Mouse (Mus musculus) MEL (cell line): ENCODE results near the gene Creb3. TPM values are rescaled to one million over a fixed set of nuclear protein-coding genes. Genes with fewer than 3 reads are reported as not detected.

Experiments used
- DNase-seq: peaks from one replicate; pipeline ENCODE4 v3.0.0; 2011; ENCODE audit warnings: low read depth, low spot score
- H3K27ac ChIP-seq: 2 replicates; pipeline ENCODE4 v1.5.1; 2012; ENCODE audit warnings: low read depth, mild to moderate bottlenecking, control low read depth, low read length, moderate library complexity; ENCODE audit not compliant: control insufficient read depth
- H3K27me3 ChIP-seq, 2 experiments: fragments of 150-350 bp in 1 of 2; sonication (generic) in 1 of 2; 2 replicates each; pipeline ENCODE4 v1.6.1; 2012; ENCODE audit warnings: low read length in 2 of 2, mild to moderate bottlenecking in 2 of 2, improper control_type of control experiment in 1 of 2, moderate library complexity in 1 of 2; ENCODE audit not compliant: insufficient read depth in 2 of 2, control insufficient read depth in 1 of 2
- H3K36me3 ChIP-seq, 2 experiments: 2 replicates each; pipeline ENCODE4 v1.6.1; 2012 to 2014; ENCODE audit warnings: low read length in 2 of 2, improper control_type of control experiment in 1 of 2, inconsistent platforms in 1 of 2, mild to moderate bottlenecking in 1 of 2; ENCODE audit not compliant: insufficient read depth in 2 of 2, control insufficient read depth in 1 of 2
- H3K4me1 ChIP-seq, 2 experiments: fragments of 150-350 bp in 1 of 2; sonication (generic) in 1 of 2; 2 replicates each; pipeline ENCODE4 v1.6.1; 2012; ENCODE audit warnings: low read length in 2 of 2, improper control_type of control experiment in 1 of 2, mild to moderate bottlenecking in 1 of 2; ENCODE audit not compliant: insufficient read depth in 2 of 2, control insufficient read depth in 1 of 2
- H3K4me3 ChIP-seq, 2 experiments: fragments of 150-350 bp in 1 of 2; sonication (generic) in 1 of 2; 2 replicates each; pipeline ENCODE4 v1.5.1; 2012; ENCODE audit warnings: low read depth in 2 of 2, low read length in 2 of 2, mild to moderate bottlenecking in 2 of 2, moderate library complexity in 2 of 2, control low read depth in 1 of 2, improper control_type of control experiment in 1 of 2; ENCODE audit not compliant: control insufficient read depth in 1 of 2, insufficient read depth in 1 of 2
- H3K79me2 ChIP-seq: 2 replicates; pipeline ENCODE4 v1.6.1; 2012; ENCODE audit warnings: mild to moderate bottlenecking, low read length, moderate library complexity; ENCODE audit not compliant: control insufficient read depth, poor library complexity, insufficient read depth
- H3K9ac ChIP-seq: 2 replicates; pipeline ENCODE4 v1.6.1; 2012; ENCODE audit warnings: low read depth, mild to moderate bottlenecking, control low read depth, low read length, moderate library complexity; ENCODE audit not compliant: control insufficient read depth, poor library complexity, severe bottlenecking
- H3K9me3 ChIP-seq: fragments of 150-350 bp; sonication (generic); replicated peaks from 2 replicates; pipeline ENCODE4 v1.6.1; 2012; ENCODE audit warnings: mild to moderate bottlenecking, low read length, improper control_type of control experiment, moderate library complexity; ENCODE audit not compliant: insufficient read depth
- CHD1 ChIP-seq: IDR thresholded peaks from 2 replicates; pipeline ENCODE4 v1.6.1; 2012; ENCODE audit warnings: low read depth, mild to moderate bottlenecking, inconsistent platforms, low read length, improper control_type of control experiment
- CHD2 ChIP-seq: IDR thresholded peaks from 2 replicates; pipeline ENCODE4 v1.6.1; 2011; ENCODE audit warnings: low read length, improper control_type of control experiment
- CTCF ChIP-seq, 3 experiments: IDR thresholded peaks in 2 of 3; conservative IDR thresholded peaks in 1 of 3; 2 replicates each; pipeline ENCODE4 v1.5.1; 2011 to 2012; ENCODE audit warnings: low read length in 3 of 3, low read depth in 2 of 3, mild to moderate bottlenecking in 2 of 3, improper control_type of control experiment in 1 of 3, inconsistent platforms in 1 of 3, mixed read lengths in 1 of 3, moderate library complexity in 1 of 3; ENCODE audit not compliant: control insufficient read depth in 1 of 3, insufficient read depth in 1 of 3, poor library complexity in 1 of 3, severe bottlenecking in 1 of 3
- E2F4 ChIP-seq: IDR thresholded peaks from 2 replicates; pipeline ENCODE4 v1.6.1; 2011; ENCODE audit warnings: low read depth, low read length, improper control_type of control experiment, borderline replicate concordance
- ETS1 ChIP-seq: IDR thresholded peaks from 2 replicates; pipeline ENCODE4 v1.6.1; 2012; ENCODE audit warnings: low read depth, mild to moderate bottlenecking, inconsistent platforms, low read length, improper control_type of control experiment, moderate library complexity
- HCFC1 ChIP-seq: IDR thresholded peaks from 2 replicates; pipeline ENCODE4 v1.6.1; 2012; ENCODE audit warnings: low read depth, mild to moderate bottlenecking, inconsistent platforms, low read length, improper control_type of control experiment, moderate library complexity
- MEF2A ChIP-seq: IDR thresholded peaks from 2 replicates; pipeline ENCODE4 v1.6.1; 2014; ENCODE audit warnings: low read depth, mild to moderate bottlenecking, inconsistent platforms, low read length, improper control_type of control experiment; ENCODE audit not compliant: poor library complexity, insufficient replicate concordance, severe bottlenecking; ENCODE audit errors: extremely low read depth
- MXI1 ChIP-seq: IDR thresholded peaks from 2 replicates; pipeline ENCODE4 v1.6.1; 2011; ENCODE audit warnings: mild to moderate bottlenecking, low read depth, low read length, improper control_type of control experiment
- NELFE ChIP-seq: IDR thresholded peaks from 2 replicates; pipeline ENCODE4 v1.6.1; 2011; ENCODE audit warnings: low read depth, low read length, improper control_type of control experiment
- NRF1 ChIP-seq: IDR thresholded peaks from 2 replicates; pipeline ENCODE4 v1.6.1; 2014; ENCODE audit warnings: low read depth, mild to moderate bottlenecking, inconsistent platforms, low read length, improper control_type of control experiment, moderate library complexity; ENCODE audit not compliant: poor library complexity, insufficient read depth, severe bottlenecking
- POLR2A ChIP-seq, 2 experiments: IDR thresholded peaks; 2 replicates each; pipeline ENCODE4 v1.6.1; 2011 to 2012; ENCODE audit warnings: low read length in 2 of 2, mild to moderate bottlenecking in 2 of 2, control low read depth in 1 of 2, improper control_type of control experiment in 1 of 2, low read depth in 1 of 2, moderate library complexity in 1 of 2; ENCODE audit not compliant: control insufficient read depth in 1 of 2, insufficient read depth in 1 of 2, poor library complexity in 1 of 2
- RAD21 ChIP-seq: IDR thresholded peaks from 2 replicates; pipeline ENCODE4 v1.6.1; 2011; ENCODE audit warnings: mild to moderate bottlenecking, low read depth, low read length, improper control_type of control experiment
- RCOR1 ChIP-seq: IDR thresholded peaks from 2 replicates; pipeline ENCODE4 v1.6.1; 2012; ENCODE audit warnings: low read depth, mild to moderate bottlenecking, inconsistent platforms, low read length, improper control_type of control experiment
- TBP ChIP-seq: IDR thresholded peaks from 2 replicates; pipeline ENCODE4 v1.8.0; 2011; ENCODE audit warnings: low read depth, low read length, improper control_type of control experiment
- TCF12 ChIP-seq: IDR thresholded peaks from 2 replicates; pipeline ENCODE4 v1.6.1; 2014; ENCODE audit warnings: low read depth, mild to moderate bottlenecking, inconsistent platforms, low read length, improper control_type of control experiment, moderate library complexity
- UBTF ChIP-seq: IDR thresholded peaks from 2 replicates; pipeline ENCODE4 v1.6.1; 2012; ENCODE audit warnings: low read depth, mild to moderate bottlenecking, inconsistent platforms, low read length, improper control_type of control experiment, moderate library complexity, borderline replicate concordance; ENCODE audit not compliant: insufficient read depth
- USF1 ChIP-seq: IDR thresholded peaks from 2 replicates; pipeline ENCODE4 v1.6.1; 2014; ENCODE audit warnings: low read depth, mild to moderate bottlenecking, inconsistent platforms, low read length, improper control_type of control experiment, moderate library complexity
- USF2 ChIP-seq, 2 experiments: IDR thresholded peaks; 2 replicates each; pipeline ENCODE4 v1.6.1; 2011 to 2012; ENCODE audit warnings: improper control_type of control experiment in 2 of 2, low read length in 2 of 2, borderline replicate concordance in 1 of 2, inconsistent platforms in 1 of 2, low read depth in 1 of 2, mild to moderate bottlenecking in 1 of 2; ENCODE audit not compliant: insufficient read depth in 1 of 2
- ZC3H11A ChIP-seq: IDR thresholded peaks from 2 replicates; pipeline ENCODE4 v1.6.1; 2012; ENCODE audit warnings: low read depth, mild to moderate bottlenecking, inconsistent platforms, low read length, improper control_type of control experiment
- ZNF384 ChIP-seq: IDR thresholded peaks from 2 replicates; pipeline ENCODE4 v1.6.1; 2012; ENCODE audit warnings: low read depth, mild to moderate bottlenecking, inconsistent platforms, low read length, improper control_type of control experiment
- polyA plus RNA-seq, 2 experiments: library from polyadenylated mRNA; stranded (reverse) in 1 of 2; unstranded in 1 of 2; fragments of >175 nt in 1 of 2; fragments of >200 nt in 1 of 2; gene quantifications; 2 replicates each; pipeline versions ENCODE4 v1.2.1 to v1.2.4; 2012; ENCODE audit warnings: low replicate concordance in 2 of 2, low read depth in 1 of 2; ENCODE audit not compliant: insufficient read length in 2 of 2, insufficient read depth in 1 of 2, missing spikeins in 1 of 2
- total RNA-seq: library from RNA; depleted of rRNA; stranded (reverse); fragments of 300-350 nt; gene quantifications from 2 replicates; pipeline ENCODE4 v1.2.3, GENCODE M21; 2012

Gene Creb3
- total and polyA plus RNA-seq, 3 experiments, result 17.1 to 21.3 TPM; not detected in 1

DNA sequence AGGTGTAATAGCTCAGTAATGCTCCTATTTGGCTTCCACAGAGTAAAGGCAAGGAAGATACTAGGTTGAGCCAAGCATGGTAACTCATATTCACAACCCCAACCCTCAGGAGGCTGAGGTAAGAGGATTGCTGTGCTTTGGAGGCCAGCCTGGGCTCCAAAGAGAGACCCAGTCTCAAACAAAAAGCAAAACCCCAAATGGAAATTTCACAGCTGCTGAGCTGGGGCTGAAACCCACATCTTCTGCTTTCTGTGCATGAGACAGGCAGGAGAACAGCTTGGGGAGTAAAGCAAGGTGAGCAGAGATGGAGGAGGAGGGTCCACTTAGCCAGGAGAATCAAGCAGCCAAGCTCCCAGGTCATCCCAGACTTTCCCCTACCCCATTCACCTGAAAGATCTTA is 8.2 kb upstream of the Creb3 start:
- Histone ChIP-seq H3K9ac (no peak overlapping the region), H3K27ac (no peak overlapping the region), H3K4me1 (peaks cover 10 to 25% of the 10 kb centered on the region in 2 experiments), H3K79me2 (peaks cover 21% of the 10 kb centered on the region), H3K4me3 (no peak overlapping the region)
- no peak for DNase-seq
- TF ChIP-seq TCF12 (no peak), MEF2A (no peak), POLR2A (IDR thresholded peaks at IDR 0.05; ENCODE audit: control insufficient read depth in 1 of 2, insufficient read depth in 1 of 2, low read depth in 1 of 2, low read length in 2 of 2, poor library complexity in 1 of 2) (no peak), ZC3H11A (no peak), RCOR1 (no peak), ETS1 (no peak), USF1 (no peak), ZNF384 (no peak), CHD1 (no peak), E2F4 (no peak), RAD21 (no peak), HCFC1 (no peak), CTCF (IDR thresholded peaks at IDR 0.05 in 2 of 3, conservative IDR thresholded peaks at IDR 0.05 in 1 of 3; ENCODE audit: control insufficient read depth in 1 of 3, insufficient read depth in 1 of 3, low read depth in 2 of 3, low read length in 3 of 3, poor library complexity in 1 of 3, severe bottlenecking in 1 of 3) (no peak), CHD2 (no peak), NELFE (no peak), NRF1 (no peak), UBTF (no peak), TBP (no peak)
- TF ChIP-seq, all 39 proteins: peak for 0
- Histone ChIP-seq H3K9me3 (no peaks in the 10 kb centered on the region), H3K27me3 (no peaks in the 10 kb centered on the region), H3K36me3 (peaks cover 23 to 36% of the 10 kb centered on the region in 2 experiments)

- H3K27ac ChIP-seq, result peak overlapping the region; percentile 29; the same call in 1 of the 2 replicates
These were observed 6.2 kb upstream of the Creb3 start for GRCm38 (mm10) chr4:43555926-43556325.

More at GRCm38 (mm10) chr4:43555926-43556325, 6.2 kb upstream of the Creb3 start:
- H3K79me2 ChIP-seq, result peaks cover 40% of the 10 kb centered on the region
- H3K9ac ChIP-seq, result no peak overlapping the region
- peak; percentile 43 for DNase-seq
- H3K9me3 ChIP-seq, result no peaks in the 10 kb centered on the region
- H3K27me3 ChIP-seq, result no peaks in the 10 kb centered on the region
- no peak overlapping the region for H3K4me3 ChIP-seq
- peaks cover 18 to 39% of the 10 kb centered on the region in 2 experiments for H3K4me1 ChIP-seq
- H3K36me3 ChIP-seq, result peaks cover 30 to 32% of the 10 kb centered on the region in 2 experiments
- no peak for TF ChIP-seq USF2 (IDR thresholded peaks at IDR 0.05; ENCODE audit: borderline replicate concordance in 1 of 2, insufficient read depth in 1 of 2, low read depth in 1 of 2, low read length in 2 of 2)
- TF ChIP-seq MXI1, result 0 out of 2 replicates have a peak, but pooled peaks have one; percentile 34
